Mouse (Mus musculus): ENCODE data around the gene BC048403. TPM values are rescaled to one million over a fixed set of nuclear protein-coding genes. Genes with fewer than 3 reads are reported as not detected.
A peak's percentile ranks its signal among the peaks of the same experiment; 100 is the strongest.

BC048403 gene
- total and polyA plus RNA-seq, 3 experiments: 2.7 to 11.6 TPM; not detected in 1

DNA sequence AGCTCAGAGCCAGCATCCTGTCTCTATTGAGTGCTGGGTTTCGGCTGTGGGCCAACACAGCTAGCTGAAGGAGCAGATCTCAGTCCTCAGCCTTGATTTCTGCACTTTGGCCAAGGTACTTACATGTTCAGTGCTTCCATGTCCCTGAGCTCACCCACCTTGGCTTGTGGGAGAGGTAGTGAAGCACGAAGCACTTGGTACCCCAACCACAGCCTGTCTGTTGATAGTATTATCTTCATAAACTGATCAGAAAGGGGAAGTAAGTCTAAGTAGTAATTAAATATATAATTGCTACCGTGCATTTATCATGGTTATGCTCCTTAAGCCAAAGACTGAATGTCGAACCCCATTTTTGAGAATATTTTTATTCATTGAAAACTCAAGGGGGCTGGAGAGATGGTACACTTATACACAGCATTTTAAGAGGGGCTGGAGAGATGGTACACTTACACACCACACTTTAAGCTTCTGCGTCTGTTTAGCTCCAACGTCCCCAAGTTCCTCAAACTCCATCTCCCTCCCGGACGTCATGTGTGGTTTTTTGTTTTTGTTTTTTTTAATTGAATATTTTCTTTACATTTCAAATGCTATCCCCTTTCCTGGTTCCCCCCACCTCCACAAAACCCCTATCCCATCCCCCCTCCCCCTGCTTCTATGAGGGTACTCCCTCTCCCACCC lies 8.6 kb upstream of the BC048403 start (continued):
- TF ChIP-seq KAT2A (conservative IDR thresholded peaks at IDR 0.05; ENCODE audit: low read depth, low read length): no peak
- TF ChIP-seq SIN3A (IDR thresholded peaks at IDR 0.05; ENCODE audit: low read length): 0 out of 2 replicates have a peak, but pooled peaks have one; percentile 19
- no peak for TF ChIP-seq POLR2A (IDR thresholded peaks at IDR 0.05; ENCODE audit: control insufficient read depth in 1 of 2, insufficient read depth in 1 of 2, low read depth in 1 of 2, low read length in 2 of 2, poor library complexity in 1 of 2)
- no peak for TF ChIP-seq POLR2AphosphoS5 (IDR thresholded peaks at IDR 0.05; ENCODE audit: borderline replicate concordance, low read depth, low read length)
- no peak for TF ChIP-seq GABPA (IDR thresholded peaks at IDR 0.05; ENCODE audit: low read depth, low read length)
- peak; percentile 34; the same call in 1 of the 2 replicates for TF ChIP-seq MYC (IDR thresholded peaks at IDR 0.05; ENCODE audit: low read depth, low read length)
- no peak for TF ChIP-seq MAZ (IDR thresholded peaks at IDR 0.05; ENCODE audit: low read depth, low read length)
- TF ChIP-seq USF1 (IDR thresholded peaks at IDR 0.05; ENCODE audit: low read depth, low read length): no peak
- TF ChIP-seq TCF12 (IDR thresholded peaks at IDR 0.05; ENCODE audit: low read depth, low read length): 0 out of 2 replicates have a peak, but pooled peaks have one; percentile 30
- TF ChIP-seq NELFE (IDR thresholded peaks at IDR 0.05; ENCODE audit: low read depth, low read length): no peak
- TF ChIP-seq RAD21 (IDR thresholded peaks at IDR 0.05; ENCODE audit: low read depth, low read length): no peak

GRCm38 (mm10) chr10:121732542-121732941 lies 7.2 kb upstream of the BC048403 start:
- no peak overlapping the region for H3K9ac ChIP-seq (ENCODE audit: control insufficient read depth, low read depth, low read length, poor library complexity, severe bottlenecking)
- no peaks in the 10 kb centered on the region for H3K9me3 ChIP-seq (replicated peaks; ENCODE audit: insufficient read depth, low read length)
- no peak overlapping the region for H3K27ac ChIP-seq (ENCODE audit: control insufficient read depth, low read depth, low read length)
- H3K27me3 ChIP-seq (ENCODE audit: control insufficient read depth in 1 of 2, insufficient read depth in 2 of 2, low read length in 2 of 2): no peaks in the 10 kb centered on the region
- H3K36me3 ChIP-seq (ENCODE audit: control insufficient read depth in 1 of 2, insufficient read depth in 2 of 2, low read length in 2 of 2): peaks cover 0 to 5% of the 10 kb centered on the region in 2 experiments; a peak in 2 of 4 replicates
- H3K4me1 ChIP-seq (ENCODE audit: control insufficient read depth in 1 of 2, insufficient read depth in 2 of 2, low read length in 2 of 2): peaks cover 0 to 5% of the 10 kb centered on the region in 2 experiments; a peak in 2 of 4 replicates
- DNase-seq (ENCODE audit: low read depth, low spot score): no peak
- no peak for TF ChIP-seq POLR2AphosphoS2 (IDR thresholded peaks at IDR 0.05; ENCODE audit: low read length)
- TF ChIP-seq MXI1 (IDR thresholded peaks at IDR 0.05; ENCODE audit: low read depth, low read length): no peak
- no peak for TF ChIP-seq MYB (IDR thresholded peaks at IDR 0.05; ENCODE audit: low read depth, low read length)
- no peak for TF ChIP-seq HCFC1 (IDR thresholded peaks at IDR 0.05; ENCODE audit: low read depth, low read length)
- no peak for TF ChIP-seq E2F4 (IDR thresholded peaks at IDR 0.05; ENCODE audit: borderline replicate concordance, low read depth, low read length)
- no peak for TF ChIP-seq RAD21 (IDR thresholded peaks at IDR 0.05; ENCODE audit: low read depth, low read length)
- no peak for TF ChIP-seq SIN3A (IDR thresholded peaks at IDR 0.05; ENCODE audit: low read length)
- TF ChIP-seq JUND (IDR thresholded peaks at IDR 0.05; ENCODE audit: low read depth, low read length): no peak
- TF ChIP-seq ZC3H11A (IDR thresholded peaks at IDR 0.05; ENCODE audit: low read depth, low read length): no peak
- no peak for TF ChIP-seq RCOR1 (IDR thresholded peaks at IDR 0.05; ENCODE audit: low read depth, low read length)
- no peak for TF ChIP-seq USF2 (IDR thresholded peaks at IDR 0.05; ENCODE audit: borderline replicate concordance in 1 of 2, insufficient read depth in 1 of 2, low read depth in 1 of 2, low read length in 2 of 2)
- TF ChIP-seq ETS1 (IDR thresholded peaks at IDR 0.05; ENCODE audit: low read depth, low read length): no peak
- H3K4me3 ChIP-seq (ENCODE audit: control insufficient read depth in 1 of 2, insufficient read depth in 1 of 2, low read depth in 2 of 2, low read length in 2 of 2): no peak overlapping the region
- H3K79me2 ChIP-seq (ENCODE audit: control insufficient read depth, insufficient read depth, low read length, poor library complexity): no peaks in the 10 kb centered on the region

All from MEL (cell line).